Mouse (Mus musculus) cortical plate, adult 2 months (tissue): ENCODE results near the gene Sdf2. TPM values are rescaled to one million over a fixed set of nuclear protein-coding genes. Genes with fewer than 3 reads are reported as not detected.

Experiments used
- H3K27ac ChIP-seq: fragments of 200-500 bp; 2 replicates; pipeline ENCODE4 v1.5.1; 2012; ENCODE audit warnings: low read length, control low read depth, inconsistent platforms; ENCODE audit not compliant: insufficient read depth
- H3K4me1 ChIP-seq: fragments of 200-500 bp; 2 replicates; pipeline ENCODE4 v1.6.1; 2011; ENCODE audit warnings: low read length; ENCODE audit not compliant: control insufficient read depth, insufficient read depth
- H3K4me3 ChIP-seq: fragments of 200-500 bp; 2 replicates; pipeline ENCODE4 v1.5.1; 2011; ENCODE audit warnings: mild to moderate bottlenecking, low read length, control low read depth; ENCODE audit not compliant: insufficient read depth
- CTCF ChIP-seq: fragments of 200-500 bp; IDR thresholded peaks from 2 replicates; pipeline ENCODE4 v1.5.1; 2011; ENCODE audit warnings: mild to moderate bottlenecking, control low read depth, low read length; ENCODE audit not compliant: insufficient read depth; ENCODE audit errors: extremely low read depth
- POLR2A ChIP-seq: fragments of 200-500 bp; IDR thresholded peaks from 2 replicates; pipeline ENCODE4 v1.6.1; 2011; ENCODE audit warnings: mild to moderate bottlenecking, low read length, control low read depth; ENCODE audit not compliant: insufficient read depth; ENCODE audit errors: extremely low read depth
- polyA plus RNA-seq: library from polyadenylated mRNA; depleted of rRNA; stranded (reverse); fragments of >200 nt; gene quantifications from 2 replicates; pipeline ENCODE4 v1.2.3, GENCODE M21; 2012

Gene Sdf2
- polyA plus RNA-seq, 1 experiment: 111 TPM

GRCm38 (mm10) chr11:78215709-78216317 lies 29.7 kb upstream of the Sdf2 start:
- H3K4me1 ChIP-seq: no peaks in the 10 kb centered on the region
- TF ChIP-seq CTCF (no peak), POLR2A (no peak)
- peak overlapping the region; percentile 69; the same call in 1 of the 2 replicates for H3K27ac ChIP-seq
- H3K4me3 ChIP-seq: no peak overlapping the region

GRCm38 (mm10) chr11:78223586-78223985 lies 22.0 kb upstream of the Sdf2 start:
- no peak overlapping the region for H3K4me3 ChIP-seq
- TF ChIP-seq CTCF: no peak
- no peak for TF ChIP-seq POLR2A
- no peaks in the 10 kb centered on the region for H3K4me1 ChIP-seq
- no peak overlapping the region for H3K27ac ChIP-seq

- TF ChIP-seq POLR2A (no peak), CTCF (no peak)
- Histone ChIP-seq H3K4me1 (no peaks in the 10 kb centered on the region), H3K27ac (no peak overlapping the region), H3K4me3 (no peak overlapping the region)
Measured at GRCm38 (mm10) chr11:78231518-78231917, 14.0 kb upstream of the Sdf2 start.

- 0 out of 2 replicates have a peak, but pooled peaks cover 1% of the 10 kb centered on the region for H3K4me1 ChIP-seq
- no peak overlapping the region for H3K4me3 ChIP-seq
- no peak overlapping the region for H3K27ac ChIP-seq
- TF ChIP-seq POLR2A (no peak), CTCF (no peak)
Measured at GRCm38 (mm10) chr11:78240193-78240857, 5.2 kb upstream of the Sdf2 start.

- Histone ChIP-seq H3K4me1 (peaks cover 4% of the 10 kb centered on the region; the same call in 1 of the 2 replicates), H3K27ac (no peak overlapping the region), H3K4me3 (peak overlapping the region; percentile 87)
- TF ChIP-seq POLR2A: no peak
- TF ChIP-seq CTCF: no peak
Measured at GRCm38 (mm10) chr11:78245261-78245626, 302 bp upstream of the Sdf2 start.

GRCm38 (mm10) chr11:78246318-78247011 lies 919 bp downstream of the Sdf2 start:
- H3K4me1 ChIP-seq: peaks cover 3% of the 10 kb centered on the region; the same call in 1 of the 2 replicates
- no peak overlapping the region for H3K27ac ChIP-seq
- TF ChIP-seq CTCF (no peak), POLR2A (no peak)
- peak overlapping the region; percentile 87 for H3K4me3 ChIP-seq

GRCm38 (mm10) chr11:78247012-78247348 lies 1.4 kb downstream of the Sdf2 start:
- Histone ChIP-seq H3K27ac (no peak overlapping the region), H3K4me3 (peak overlapping the region; percentile 87; the same call in 1 of the 2 replicates), H3K4me1 (peaks cover 3% of the 10 kb centered on the region; the same call in 1 of the 2 replicates)
- no peak for TF ChIP-seq POLR2A
- no peak for TF ChIP-seq CTCF

GRCm38 (mm10) chr11:78247727-78248140 lies 2.2 kb downstream of the Sdf2 start:
- Histone ChIP-seq H3K4me3 (no peak overlapping the region), H3K27ac (no peak overlapping the region), H3K4me1 (peaks cover 3% of the 10 kb centered on the region; the same call in 1 of the 2 replicates)
- TF ChIP-seq CTCF: no peak
- no peak for TF ChIP-seq POLR2A

- H3K4me1 ChIP-seq: no peaks in the 10 kb centered on the region
- TF ChIP-seq POLR2A (no peak), CTCF (no peak)
- H3K4me3 ChIP-seq: no peak overlapping the region
- H3K27ac ChIP-seq: no peak overlapping the region
Measured at GRCm38 (mm10) chr11:78256618-78257017, 11.1 kb downstream of the Sdf2 start.

GRCm38 (mm10) chr11:78260489-78261258 lies 15.1 kb downstream of the Sdf2 start:
- no peak for TF ChIP-seq POLR2A
- no peak for TF ChIP-seq CTCF
- H3K27ac ChIP-seq: no peak overlapping the region
- H3K4me3 ChIP-seq: peak overlapping the region; percentile 99
- H3K4me1 ChIP-seq: peaks cover 5% of the 10 kb centered on the region; the same call in 1 of the 2 replicates
